Mouse (Mus musculus) megakaryocyte-erythroid progenitor cell, adult 5 weeks (primary cell): Measurements from ENCODE around the gene Sst. TPM values are rescaled to one million over a fixed set of nuclear protein-coding genes. Genes with fewer than 3 reads are reported as not detected.

Experiments used
- polyA plus RNA-seq: library from polyadenylated mRNA; stranded (reverse); fragments of >175 nt; gene quantifications from 2 replicates; pipeline ENCODE4 v1.2.3, GENCODE M21; 2012

Sst gene
- polyA plus RNA-seq = 0.10 TPM in 1 of 2 replicates, not detected in the other

DNA sequence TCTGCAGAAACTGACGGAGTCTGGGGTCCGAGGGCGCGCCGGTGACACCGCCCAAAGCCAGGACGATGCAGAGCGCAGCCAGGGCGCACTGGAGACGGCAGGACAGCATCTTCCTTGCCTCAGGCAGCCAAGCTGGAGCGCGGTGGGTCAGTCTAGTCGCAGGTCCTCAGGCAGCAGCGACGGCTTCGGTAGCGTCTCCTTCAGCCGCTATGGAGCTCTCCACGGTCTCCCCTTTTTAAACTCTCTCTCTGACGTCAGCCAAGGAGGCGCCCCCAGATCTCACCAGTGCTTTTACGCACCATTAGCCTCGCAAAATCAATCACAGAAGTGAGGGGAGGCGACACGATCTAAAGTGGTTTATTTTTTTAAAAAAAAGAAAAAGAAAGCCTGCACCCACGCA is at the start of gene Sst:
Sst (minus strand) TSS at position 323 of the 400 bp plus-strand sequence.

DNA sequence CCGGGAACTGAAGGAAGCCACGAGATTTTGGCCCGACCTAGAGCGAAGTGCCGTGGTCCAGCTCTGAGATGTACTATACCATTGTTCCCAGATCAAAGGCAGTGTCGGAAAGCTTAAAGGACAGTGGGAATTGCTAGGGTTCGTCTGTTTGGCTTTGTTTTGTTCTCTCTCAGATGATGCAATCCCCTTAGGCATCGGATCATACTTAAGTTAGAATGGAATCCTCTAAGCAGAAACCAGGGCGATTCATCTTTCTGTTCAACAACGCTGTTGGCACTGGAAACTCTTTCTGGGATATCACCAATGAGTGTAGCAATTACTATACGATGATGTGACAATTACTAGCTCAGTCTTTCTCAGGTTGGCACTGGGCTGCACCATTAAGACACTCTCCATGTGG is 41.5 kb upstream of the Sst start, which contains the start of gene Rtp2:
Rtp2 (minus strand) TSS at position 101 of the 400 bp plus-strand sequence.

Other genes starting within 250 kb of the Sst start
- not detected in 2 replicates for gene Rtp2, start 41.4 kb upstream of the Sst start, polyA plus RNA-seq
- not detected in 2 replicates for gene Gm37419, start 97.5 kb upstream of the Sst start, polyA plus RNA-seq
- gene Bcl6, start 97.9 kb upstream of the Sst start, polyA plus RNA-seq = 7.1 and 8.2 TPM in 2 replicates